Mouse (Mus musculus): ENCODE results near the gene Mmachc. TPM values are rescaled to one million over a fixed set of nuclear protein-coding genes. Genes with fewer than 3 reads are reported as not detected.
A peak's percentile ranks its signal among the peaks of the same experiment; 100 is the strongest.
"Not testable (repeated sequence)": the region's sequence is repeated elsewhere in the genome, so short reads cannot be mapped to it uniquely, and the experiment has no call there.

The Mmachc gene
- polyA plus RNA-seq, 1 experiment from 2014 or later = 8.2 TPM

DNA sequence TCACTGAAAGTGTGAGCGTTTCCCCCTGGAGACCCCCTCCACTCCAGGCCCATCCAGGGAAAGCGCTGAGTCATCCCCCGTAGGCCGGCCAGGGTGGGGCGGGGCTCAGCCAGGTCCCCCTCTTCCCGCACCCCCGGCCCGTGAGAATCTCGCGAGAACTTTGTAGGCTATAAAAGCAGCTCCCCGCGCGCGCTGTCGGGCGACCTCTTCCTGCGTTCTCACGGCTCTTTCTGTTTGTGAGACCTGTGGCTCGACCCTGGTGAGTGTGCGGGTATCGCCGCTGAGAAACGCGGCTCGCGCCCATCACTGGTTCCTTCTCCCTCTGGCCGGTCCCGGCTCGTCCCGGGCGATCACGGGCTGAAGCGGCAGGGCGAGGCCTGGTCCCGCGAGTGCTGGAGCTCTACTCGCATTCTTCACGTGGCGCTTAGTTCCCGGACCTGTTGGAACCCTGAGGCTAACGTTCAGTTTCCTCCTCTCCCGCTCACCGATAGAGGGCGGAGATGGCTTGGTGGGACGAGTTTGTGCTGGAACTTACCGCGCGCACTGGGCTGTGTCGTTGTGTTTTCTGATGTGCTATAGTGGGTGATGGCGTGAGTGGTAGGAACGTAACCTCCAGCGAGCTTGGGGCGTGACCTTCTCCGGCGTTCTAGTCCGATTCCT lies 22.7 kb downstream of the Mmachc start, which contains the start of gene Prdx1:
Prdx1 (plus strand) TSS at position 143 of the 660 bp plus-strand sequence.
- DNase-seq (ENCODE audit: low spot score) (peak; percentile 96), ATAC-seq (ENCODE audit: low read depth) (peak; percentile 96)
- H3K4me2 ChIP-seq (ENCODE audit: low read depth, low read length) = peak within 1 kb of the TSS; percentile 85
- peaks cover 27% of the 10 kb centered on the region for H3K36me3 ChIP-seq (ENCODE audit: control insufficient read depth, insufficient read depth, low read length)
- peak within 1 kb of the TSS; percentile 57 for H3K4me3 ChIP-seq (ENCODE audit: low read depth, low read length)
- no peaks in the 10 kb centered on the region for H3K9me3 ChIP-seq (ENCODE audit: control insufficient read depth, low read length)
- WGBS = under 1% methylated on average over 42 of the region's 56 CpGs
- H3K9ac ChIP-seq (ENCODE audit: low read depth, low read length) = peak within 1 kb of the TSS; percentile 74
- H3K4me1 ChIP-seq (ENCODE audit: control insufficient read depth, insufficient read depth, low read length) = peaks cover 14% of the 10 kb centered on the region
- H3K27me3 ChIP-seq (replicated peaks; ENCODE audit: control insufficient read depth, insufficient read depth, low read length) = no peaks in the 10 kb centered on the region
- H3K27ac ChIP-seq (replicated peaks; ENCODE audit: low read depth, low read length) = peak within 1 kb of the TSS; percentile 92

DNA sequence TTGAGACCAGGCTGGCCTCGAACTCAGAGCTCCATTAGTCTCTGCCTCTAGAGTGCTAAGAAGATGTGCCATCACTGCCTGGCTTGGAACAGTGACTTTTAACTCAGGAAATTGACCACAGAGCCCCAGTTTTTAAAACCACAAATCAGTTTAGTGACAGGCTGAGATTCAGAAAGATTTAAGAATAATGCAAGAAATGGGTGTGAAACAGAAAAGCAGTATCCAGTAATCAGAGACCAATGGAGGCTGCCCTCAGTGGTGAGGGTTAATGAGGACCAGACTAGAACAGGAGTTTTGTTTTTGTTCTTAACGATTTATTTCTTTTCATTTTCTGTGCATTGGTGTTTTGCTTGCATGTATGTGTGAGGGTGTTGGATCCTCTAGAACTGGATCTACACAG lies 23.5 kb downstream of the Mmachc start:
- 60% methylated on average over 2 of the region's 2 CpGs for WGBS
- H3K27me3 ChIP-seq (replicated peaks; ENCODE audit: control insufficient read depth, insufficient read depth, low read length) = no peaks in the 10 kb centered on the region

DNA sequence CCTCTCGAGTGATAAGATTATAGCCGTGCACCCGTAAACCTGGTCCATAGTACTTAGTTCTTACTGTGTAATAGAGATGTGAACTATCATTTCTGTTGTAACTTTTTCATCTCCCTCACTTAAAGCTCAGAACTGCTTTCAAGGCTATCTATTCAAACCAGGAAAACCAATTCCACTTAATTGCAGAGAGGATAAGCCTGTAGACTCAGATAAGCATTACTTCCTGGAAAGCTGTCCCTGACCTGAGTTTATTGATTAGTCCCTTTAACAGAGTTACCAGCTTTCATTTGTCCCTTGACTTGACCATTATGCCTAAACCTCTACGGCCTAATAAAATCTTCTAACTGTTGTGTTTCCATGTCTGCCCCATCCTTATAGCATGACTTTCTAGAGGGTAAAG lies 24.2 kb downstream of the Mmachc start:
- Histone ChIP-seq H3K9ac (ENCODE audit: low read depth, low read length) (no peak overlapping the region), H3K4me2 (ENCODE audit: low read depth, low read length) (no peak overlapping the region), H3K9me3 (ENCODE audit: control insufficient read depth, low read length) (no peaks in the 10 kb centered on the region), H3K36me3 (ENCODE audit: control insufficient read depth, insufficient read depth, low read length) (peaks cover 13% of the 10 kb centered on the region), H3K4me3 (ENCODE audit: low read depth, low read length) (no peak overlapping the region), H3K27ac (replicated peaks; ENCODE audit: low read depth, low read length) (no peak overlapping the region), H3K27me3 (replicated peaks; ENCODE audit: control insufficient read depth, insufficient read depth, low read length) (no peaks in the 10 kb centered on the region), H3K4me1 (ENCODE audit: control insufficient read depth, insufficient read depth, low read length) (peaks cover 14% of the 10 kb centered on the region)
- DNase-seq (ENCODE audit: low spot score) (no peak), ATAC-seq (ENCODE audit: low read depth) (no peak)
- 92% methylated on average over 4 of the region's 4 CpGs for WGBS

More for the DNA sequence above, 23.5 kb downstream of the Mmachc start:
- DNase-seq (ENCODE audit: low spot score) (no peak), ATAC-seq (ENCODE audit: low read depth) (no peak)
- H3K4me2 ChIP-seq (ENCODE audit: low read depth, low read length) = peak overlapping the region; percentile 85
- H3K4me1 ChIP-seq (ENCODE audit: control insufficient read depth, insufficient read depth, low read length) = peaks cover 14% of the 10 kb centered on the region
- H3K9ac ChIP-seq (ENCODE audit: low read depth, low read length) = peak overlapping the region; percentile 74
- H3K9me3 ChIP-seq (ENCODE audit: control insufficient read depth, low read length) = no peaks in the 10 kb centered on the region
- H3K4me3 ChIP-seq (ENCODE audit: low read depth, low read length) = peak overlapping the region; percentile 57
- H3K27ac ChIP-seq (replicated peaks; ENCODE audit: low read depth, low read length) = peak overlapping the region; percentile 92
- peaks cover 20% of the 10 kb centered on the region for H3K36me3 ChIP-seq (ENCODE audit: control insufficient read depth, insufficient read depth, low read length)

DNA sequence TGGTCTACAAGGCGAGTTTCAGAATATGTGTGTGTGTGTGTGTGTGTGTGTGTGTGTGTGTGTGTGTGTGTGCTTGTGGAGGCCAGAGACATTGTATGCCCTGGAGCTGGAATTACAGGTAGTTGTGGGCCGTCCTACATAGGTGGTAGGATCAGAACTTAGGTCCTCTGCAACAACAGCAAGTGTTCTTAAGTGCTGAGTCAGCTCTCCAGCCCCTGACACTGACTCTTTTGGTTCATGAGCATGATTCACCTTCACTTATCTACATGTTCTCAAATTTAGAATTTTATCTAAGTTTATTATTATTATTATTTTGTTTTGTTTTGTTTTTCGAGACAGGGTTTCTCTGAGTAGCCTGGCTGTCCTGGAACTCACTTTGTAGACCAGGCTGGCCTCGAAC lies 27.7 kb downstream of the Mmachc start:
- not testable (repeated sequence) for H3K9ac ChIP-seq (ENCODE audit: low read depth, low read length); DNase-seq (ENCODE audit: low spot score); H3K4me1 ChIP-seq (ENCODE audit: control insufficient read depth, insufficient read depth, low read length); H3K4me3 ChIP-seq (ENCODE audit: low read depth, low read length); H3K9me3 ChIP-seq (ENCODE audit: control insufficient read depth, low read length); H3K4me2 ChIP-seq (ENCODE audit: low read depth, low read length); H3K36me3 ChIP-seq (ENCODE audit: control insufficient read depth, insufficient read depth, low read length); H3K27me3 ChIP-seq (replicated peaks; ENCODE audit: control insufficient read depth, insufficient read depth, low read length); ATAC-seq (ENCODE audit: low read depth); H3K27ac ChIP-seq (replicated peaks; ENCODE audit: low read depth, low read length)
- 90% methylated on average over 4 of the region's 4 CpGs for WGBS

DNA sequence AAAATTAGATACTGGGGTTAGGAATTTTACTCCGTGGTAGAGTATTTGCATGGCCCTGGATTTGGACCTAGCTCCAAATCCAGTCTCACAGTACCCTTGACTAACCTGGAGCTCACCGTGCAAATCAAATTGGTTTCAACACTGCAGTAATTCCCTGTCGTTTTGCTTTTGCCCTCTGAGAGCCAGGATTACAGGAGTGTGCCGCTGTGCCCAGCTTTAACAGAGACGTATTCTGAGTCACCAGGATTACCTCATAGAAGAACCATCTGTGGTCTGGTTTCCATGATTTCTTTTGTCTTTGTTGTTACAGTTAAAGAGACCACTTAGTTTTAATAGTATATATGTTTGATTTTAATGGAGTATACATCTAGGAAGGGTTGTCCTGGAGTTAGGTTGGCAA lies 29.1 kb downstream of the Mmachc start:
- H3K27me3 ChIP-seq (replicated peaks; ENCODE audit: control insufficient read depth, insufficient read depth, low read length) = no peaks in the 10 kb centered on the region
- no peak overlapping the region for H3K27ac ChIP-seq (replicated peaks; ENCODE audit: low read depth, low read length)
- ATAC-seq (ENCODE audit: low read depth) (no peak), DNase-seq (ENCODE audit: low spot score) (no peak)
- no peak overlapping the region for H3K4me3 ChIP-seq (ENCODE audit: low read depth, low read length)
- no peak overlapping the region for H3K4me2 ChIP-seq (ENCODE audit: low read depth, low read length)
- 62% methylated on average over 5 of the region's 5 CpGs for WGBS
- H3K36me3 ChIP-seq (ENCODE audit: control insufficient read depth, insufficient read depth, low read length) = no peaks in the 10 kb centered on the region
- H3K4me1 ChIP-seq (ENCODE audit: control insufficient read depth, insufficient read depth, low read length) = no peaks in the 10 kb centered on the region
- H3K9ac ChIP-seq (ENCODE audit: low read depth, low read length) = no peak overlapping the region
- no peaks in the 10 kb centered on the region for H3K9me3 ChIP-seq (ENCODE audit: control insufficient read depth, low read length)

DNA sequence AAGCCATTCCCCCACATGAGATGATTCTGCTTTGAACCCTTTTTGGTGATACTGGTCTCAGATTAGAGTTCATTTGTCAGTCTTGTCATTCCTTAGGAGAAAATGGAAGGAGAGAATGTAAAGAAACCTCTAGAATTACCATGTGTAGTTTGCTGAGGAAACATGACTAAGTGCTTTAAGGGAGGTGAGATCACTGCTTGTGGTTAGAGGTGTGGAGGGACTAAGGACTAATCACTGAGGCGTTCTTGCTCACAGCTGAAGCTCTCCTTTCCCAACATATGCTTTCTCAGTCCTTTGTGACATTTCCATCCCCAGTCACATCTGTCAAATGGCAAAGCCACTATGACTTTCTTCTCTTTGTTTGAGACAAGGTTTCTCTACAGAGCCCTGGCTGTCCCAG lies 30.4 kb downstream of the Mmachc start:
- ATAC-seq (ENCODE audit: low read depth) (no peak), DNase-seq (ENCODE audit: low spot score) (no peak)
- H3K4me1 ChIP-seq (ENCODE audit: control insufficient read depth, insufficient read depth, low read length) = no peaks in the 10 kb centered on the region
- H3K27me3 ChIP-seq (replicated peaks; ENCODE audit: control insufficient read depth, insufficient read depth, low read length) = no peaks in the 10 kb centered on the region
- no peak overlapping the region for H3K4me3 ChIP-seq (ENCODE audit: low read depth, low read length)
- H3K9ac ChIP-seq (ENCODE audit: low read depth, low read length) = no peak overlapping the region
- H3K4me2 ChIP-seq (ENCODE audit: low read depth, low read length) = no peak overlapping the region
- no peaks in the 10 kb centered on the region for H3K36me3 ChIP-seq (ENCODE audit: control insufficient read depth, insufficient read depth, low read length)
- no peaks in the 10 kb centered on the region for H3K9me3 ChIP-seq (ENCODE audit: control insufficient read depth, low read length)
- 75% methylated on average over 1 of the region's 1 CpGs for WGBS
- H3K27ac ChIP-seq (replicated peaks; ENCODE audit: low read depth, low read length) = no peak overlapping the region

DNA sequence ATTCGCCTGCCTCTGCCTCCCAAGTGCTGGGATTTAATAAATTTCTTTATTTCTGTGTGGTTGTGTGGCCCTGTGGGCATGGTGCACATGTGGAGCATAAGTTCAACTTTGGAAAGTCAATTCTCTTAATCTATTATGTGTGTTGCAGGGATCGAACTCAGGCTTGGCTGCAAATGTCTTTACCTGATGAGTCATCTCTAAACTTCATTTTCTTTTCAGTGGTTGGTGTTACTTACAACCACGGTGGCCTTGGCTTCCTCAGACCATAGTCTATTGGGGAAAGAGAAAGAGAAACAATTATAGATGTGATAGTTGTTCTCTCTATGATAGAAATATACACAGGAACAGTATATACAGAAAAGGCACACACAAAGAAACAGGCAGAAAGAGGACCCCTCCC lies 32.2 kb downstream of the Mmachc start:
- no peaks in the 10 kb centered on the region for H3K9me3 ChIP-seq (ENCODE audit: control insufficient read depth, low read length)
- ATAC-seq (ENCODE audit: low read depth) = no peak
- H3K36me3 ChIP-seq (ENCODE audit: control insufficient read depth, insufficient read depth, low read length) = no peaks in the 10 kb centered on the region
- no peak overlapping the region for H3K4me2 ChIP-seq (ENCODE audit: low read depth, low read length)
- no peaks in the 10 kb centered on the region for H3K27me3 ChIP-seq (replicated peaks; ENCODE audit: control insufficient read depth, insufficient read depth, low read length)
- no peaks in the 10 kb centered on the region for H3K4me1 ChIP-seq (ENCODE audit: control insufficient read depth, insufficient read depth, low read length)
- H3K27ac ChIP-seq (replicated peaks; ENCODE audit: low read depth, low read length) = no peak overlapping the region
- H3K9ac ChIP-seq (ENCODE audit: low read depth, low read length) = no peak overlapping the region
- DNase-seq (ENCODE audit: low spot score) = no peak
- 83% methylated on average over 3 of the region's 3 CpGs for WGBS
- H3K4me3 ChIP-seq (ENCODE audit: low read depth, low read length) = no peak overlapping the region

DNA sequence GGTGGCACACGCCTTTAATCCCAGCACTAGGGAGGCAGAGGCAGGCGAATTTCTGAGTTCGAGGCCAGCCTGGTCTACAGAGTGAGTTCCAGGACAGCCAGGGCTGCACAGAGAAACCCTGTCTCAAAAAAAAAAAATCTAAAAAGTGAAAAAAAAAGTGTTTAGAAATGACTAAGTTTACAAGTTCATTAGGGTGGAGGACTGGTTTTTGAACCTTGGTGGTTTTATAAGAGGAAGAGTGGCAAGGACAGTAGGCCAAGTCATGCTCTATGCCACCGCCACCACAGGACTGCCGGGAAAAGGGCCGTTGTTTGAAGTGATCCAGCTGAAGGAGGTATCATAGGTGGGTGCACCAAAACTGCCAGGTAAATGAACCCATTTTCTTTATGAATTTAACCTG lies 33.4 kb downstream of the Mmachc start:
- not testable (repeated sequence) for H3K4me1 ChIP-seq (ENCODE audit: control insufficient read depth, insufficient read depth, low read length); H3K36me3 ChIP-seq (ENCODE audit: control insufficient read depth, insufficient read depth, low read length); DNase-seq (ENCODE audit: low spot score); H3K4me2 ChIP-seq (ENCODE audit: low read depth, low read length); H3K27me3 ChIP-seq (replicated peaks; ENCODE audit: control insufficient read depth, insufficient read depth, low read length); H3K9ac ChIP-seq (ENCODE audit: low read depth, low read length); ATAC-seq (ENCODE audit: low read depth); H3K9me3 ChIP-seq (ENCODE audit: control insufficient read depth, low read length); H3K4me3 ChIP-seq (ENCODE audit: low read depth, low read length); H3K27ac ChIP-seq (replicated peaks; ENCODE audit: low read depth, low read length)
- WGBS = 90% methylated on average over 6 of the region's 6 CpGs

DNA sequence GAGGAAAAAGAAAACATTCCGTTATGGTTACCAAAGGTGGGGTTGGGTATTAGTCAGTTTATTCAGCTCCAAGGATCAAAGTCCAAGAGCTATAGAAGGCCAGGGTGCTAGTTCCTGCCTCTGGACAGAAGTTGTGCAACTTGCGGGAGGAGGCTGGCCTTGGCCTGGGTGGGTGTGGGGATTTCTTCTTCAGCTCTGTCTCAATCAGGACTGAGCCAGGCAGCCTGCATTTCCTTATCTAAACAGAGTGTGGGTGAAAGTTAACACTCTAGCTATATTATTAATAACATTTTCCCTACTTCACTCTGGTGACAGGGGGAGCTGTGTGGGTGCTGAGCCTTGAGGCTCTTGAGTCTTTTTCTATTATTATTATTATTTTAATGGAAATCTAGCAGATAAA lies 35.4 kb downstream of the Mmachc start:
- no peaks in the 10 kb centered on the region for H3K4me1 ChIP-seq (ENCODE audit: control insufficient read depth, insufficient read depth, low read length)
- DNase-seq (ENCODE audit: low spot score) = no peak
- ATAC-seq (ENCODE audit: low read depth) = no peak

More for the DNA sequence above, 35.4 kb downstream of the Mmachc start:
- no peak overlapping the region for H3K9ac ChIP-seq (ENCODE audit: low read depth, low read length)
- no peak overlapping the region for H3K27ac ChIP-seq (replicated peaks; ENCODE audit: low read depth, low read length)
- no peak overlapping the region for H3K4me3 ChIP-seq (ENCODE audit: low read depth, low read length)
- no peaks in the 10 kb centered on the region for H3K9me3 ChIP-seq (ENCODE audit: control insufficient read depth, low read length)
- no peaks in the 10 kb centered on the region for H3K27me3 ChIP-seq (replicated peaks; ENCODE audit: control insufficient read depth, insufficient read depth, low read length)
- 68% methylated on average over 2 of the region's 2 CpGs for WGBS
- H3K4me2 ChIP-seq (ENCODE audit: low read depth, low read length) = no peak overlapping the region
- H3K36me3 ChIP-seq (ENCODE audit: control insufficient read depth, insufficient read depth, low read length) = no peaks in the 10 kb centered on the region
